Mouse (Mus musculus): ENCODE measurements around the gene Gm5737.

DNA sequence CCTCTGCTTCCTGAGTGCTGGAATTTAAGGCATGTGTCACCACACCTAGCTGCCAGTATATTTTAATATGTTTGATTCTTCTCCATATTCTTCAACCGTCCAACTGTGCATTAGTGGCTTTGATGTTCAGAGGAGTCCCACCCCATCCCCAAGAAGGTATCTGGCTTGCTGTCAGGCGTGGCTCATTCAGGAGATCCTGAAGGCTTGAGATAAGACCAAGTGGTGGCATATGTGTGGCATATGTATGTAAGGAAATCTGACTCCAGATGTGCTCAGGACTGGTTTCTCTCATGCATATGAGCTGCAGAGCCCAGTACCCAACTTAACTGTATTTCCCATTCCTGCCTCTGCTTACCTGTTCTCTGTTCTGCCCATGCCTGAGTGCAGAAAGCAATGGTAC is 34.2 kb upstream of the Gm5737 start:
- TF ChIP-seq CTCF (conservative IDR thresholded peaks at IDR 0.05; ENCODE audit: low read length) (no peak), NANOG (IDR thresholded peaks at IDR 0.05; ENCODE audit: borderline replicate concordance, low read length) (no peak)
